Mouse (Mus musculus) brain, embryonic 14.5 days (tissue): ENCODE measurements at regions not wholly inside any gene's neighbourhood (a gene's known extent, or its start where the extent isn't known, plus 50 kb on each side); places are given as distances from the start of the nearest gene placed in this dataset.

Experiments
- CTCF ChIP-seq: fragments of 200-500 bp; IDR thresholded peaks from 2 replicates; pipeline ENCODE4 v1.5.1; 2012; ENCODE audit warnings: inconsistent platforms, mild to moderate bottlenecking, moderate library complexity, borderline replicate concordance; ENCODE audit not compliant: insufficient read depth, insufficient read length; ENCODE audit errors: extremely low read depth
- POLR2A ChIP-seq: fragments of 200-500 bp; IDR thresholded peaks from 2 replicates; pipeline ENCODE4 v1.6.1; 2012; ENCODE audit warnings: mild to moderate bottlenecking, inconsistent platforms, borderline replicate concordance; ENCODE audit not compliant: poor library complexity, insufficient read depth, insufficient read length, severe bottlenecking; ENCODE audit errors: extremely low read depth

DNA sequence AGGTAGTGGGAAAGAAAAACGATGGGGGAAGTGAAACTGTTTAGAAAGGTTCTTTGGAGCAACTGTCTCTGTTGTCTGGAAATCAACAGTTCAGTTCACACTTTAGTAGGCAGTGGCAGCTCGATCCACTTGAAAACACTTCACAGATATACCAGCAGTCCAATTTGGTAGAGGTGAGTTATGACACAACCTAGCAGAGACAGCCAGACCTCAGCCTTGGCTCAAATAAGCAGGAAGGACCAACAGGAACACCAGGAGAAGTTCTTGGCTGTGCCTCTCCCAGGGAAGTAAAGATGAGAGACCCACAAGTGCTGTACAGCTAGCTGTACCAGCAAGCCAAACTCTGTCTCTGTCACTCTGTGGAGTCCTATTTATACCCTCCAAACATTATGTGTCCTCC is 163.2 kb upstream of the Nampt start:
- TF ChIP-seq CTCF (no peak), POLR2A (no peak)
